Mouse (Mus musculus): ENCODE measurements around the gene Msh5. TPM values are rescaled to one million over a fixed set of nuclear protein-coding genes. Genes with fewer than 3 reads are reported as not detected.

The Msh5 gene
- 1.1 TPM for polyA plus RNA-seq (2014; fragmentation: Illumina TruSeq; extraction: RNeasy Lipid Tissue Mini Kit (QIAGEN cat#74804); ENCODE audit: low read depth, low replicate concordance)

DNA sequence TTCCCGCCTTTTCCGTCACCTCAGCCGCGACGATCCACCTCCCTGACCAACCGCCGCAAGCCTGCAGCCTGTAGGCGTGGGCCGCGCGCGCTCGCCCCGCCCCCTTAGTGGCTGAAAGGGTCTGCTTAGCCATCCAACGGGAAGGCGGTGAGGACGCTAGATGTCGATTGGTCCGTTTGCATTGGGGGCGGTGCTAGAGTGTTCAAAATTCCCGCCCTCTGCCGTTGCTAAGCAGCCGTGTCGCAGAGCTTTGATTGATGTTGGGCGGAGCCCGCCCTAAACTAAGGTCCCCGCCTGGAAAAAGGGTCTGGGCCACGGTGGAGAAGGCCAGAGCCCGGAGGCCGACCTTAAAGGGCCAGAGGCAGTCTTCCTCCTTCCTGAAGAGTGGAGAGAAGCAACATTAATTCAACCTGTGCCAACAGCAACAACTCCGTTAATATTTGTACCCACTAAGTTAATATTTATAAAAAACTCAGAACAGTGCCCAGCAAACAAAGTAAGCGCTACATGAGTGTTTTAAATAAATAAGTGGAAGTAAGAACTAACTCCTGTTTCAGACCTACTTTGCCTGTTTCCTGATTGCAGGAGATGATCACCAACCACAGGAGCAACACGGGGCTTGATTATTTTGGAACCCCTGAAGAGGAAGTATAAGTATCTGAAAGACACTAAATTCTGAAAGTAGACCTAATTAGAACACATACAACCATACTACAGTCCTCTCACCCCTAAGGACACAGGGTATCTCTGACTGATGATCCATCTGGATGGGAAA, at the start of gene Msh5:
Gene Msh5 (minus strand): TSS at position 65 of the 775 bp plus-strand sequence.

DNA sequence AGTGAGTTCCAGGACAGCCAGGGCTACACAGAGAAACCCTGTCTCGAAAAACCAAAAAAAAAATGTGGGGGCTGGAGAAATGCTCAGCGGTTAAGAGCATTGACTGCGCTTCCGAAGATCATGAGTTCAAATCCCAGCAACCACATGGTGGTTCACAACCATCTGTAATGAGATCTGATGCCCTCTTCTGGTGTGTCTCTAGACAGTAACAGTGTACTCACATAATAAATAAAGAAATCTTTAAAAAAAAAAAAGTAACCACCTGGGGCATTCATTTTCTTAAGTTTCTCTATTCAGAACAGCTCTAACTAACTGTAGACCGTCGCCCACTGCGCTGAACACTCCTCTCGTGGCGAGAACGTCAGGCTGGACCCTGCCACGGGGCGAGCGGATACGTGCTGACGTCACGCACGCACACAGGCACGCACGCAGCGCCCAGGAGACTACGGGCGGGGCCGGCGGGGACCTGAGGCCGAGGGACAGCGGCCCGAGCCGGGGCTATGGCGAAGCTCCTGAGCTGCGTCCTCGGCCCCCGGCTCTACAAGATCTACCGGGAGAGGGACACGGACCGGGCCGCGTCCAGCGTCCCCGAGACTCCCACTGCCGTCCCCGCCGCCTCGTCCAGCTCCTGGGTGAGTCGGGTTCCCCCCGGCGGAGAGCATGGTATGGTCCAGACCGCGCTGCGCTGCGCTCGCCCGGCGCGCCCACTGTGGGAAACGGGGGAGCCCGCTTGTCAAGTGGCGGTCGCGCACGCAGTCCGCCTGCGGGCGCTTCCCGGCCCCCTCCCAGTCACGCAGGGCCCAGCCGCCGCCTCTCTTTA, 42.5 kb upstream of the Msh5 start, which contains the start of gene Abhd16a:
Gene Abhd16a (plus strand): TSS at position 439 of the 820 bp plus-strand sequence.

DNA sequence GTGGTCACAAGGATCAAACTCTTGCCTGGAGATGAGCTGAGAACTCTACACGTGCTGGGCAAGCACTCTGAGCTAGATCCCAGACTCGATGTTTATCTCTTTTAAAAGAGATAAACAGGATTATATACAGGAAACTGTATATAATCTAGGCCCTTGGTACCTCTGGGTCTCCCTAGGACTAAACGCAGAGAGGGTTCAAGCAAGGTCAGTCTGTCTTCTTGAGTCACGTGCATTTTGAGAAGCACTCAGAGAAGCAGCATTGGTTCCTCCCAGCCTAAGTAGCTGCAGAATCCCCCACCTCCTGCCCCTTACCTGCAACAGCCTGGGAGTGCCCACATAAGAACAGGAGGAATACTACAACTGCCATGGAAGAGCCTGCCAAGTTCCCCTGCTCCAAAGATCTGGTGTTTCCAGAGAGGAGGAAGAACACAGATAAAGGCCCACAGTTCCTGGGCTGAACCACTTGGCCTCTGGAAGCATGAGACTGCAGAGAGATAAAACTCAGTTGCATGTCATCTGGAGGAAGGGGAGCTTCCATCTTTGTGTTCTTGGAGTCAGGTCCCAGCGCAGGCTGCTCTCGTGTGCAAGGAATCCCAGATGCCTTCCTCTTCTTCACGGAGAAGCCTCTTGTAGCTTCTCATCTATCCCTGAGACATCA, 38.8 kb upstream of the Msh5 start, which contains the start of gene Ly6g6f:
Gene Ly6g6f (minus strand): TSS at position 403 of the 658 bp plus-strand sequence.

DNA sequence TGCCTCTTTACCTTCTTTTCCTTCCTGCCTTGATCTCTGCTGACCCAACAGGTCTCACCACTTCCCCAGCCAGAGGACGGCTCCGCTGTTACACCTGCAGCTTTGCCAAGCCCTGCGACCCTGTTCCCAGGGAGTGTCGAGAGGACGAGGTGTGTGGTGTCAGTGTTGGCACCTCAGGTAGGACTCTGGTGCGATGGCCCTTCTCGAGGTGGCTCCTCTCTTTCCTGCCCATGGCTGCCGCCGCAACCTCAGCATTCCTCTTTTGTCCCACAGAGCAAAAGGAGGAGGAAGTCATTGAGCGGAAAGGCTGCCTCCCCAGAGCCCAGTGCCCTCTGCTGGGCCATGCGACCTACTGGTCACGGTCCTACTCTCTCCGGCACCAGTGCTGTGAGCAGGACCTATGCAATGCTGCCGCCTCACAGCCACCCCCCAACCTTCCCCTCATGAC, 31.3 kb upstream of the Msh5 start, which contains the start of gene Ly6g6d:
Gene Ly6g6d (minus strand): TSS at position 280 of the 448 bp plus-strand sequence.

DNA sequence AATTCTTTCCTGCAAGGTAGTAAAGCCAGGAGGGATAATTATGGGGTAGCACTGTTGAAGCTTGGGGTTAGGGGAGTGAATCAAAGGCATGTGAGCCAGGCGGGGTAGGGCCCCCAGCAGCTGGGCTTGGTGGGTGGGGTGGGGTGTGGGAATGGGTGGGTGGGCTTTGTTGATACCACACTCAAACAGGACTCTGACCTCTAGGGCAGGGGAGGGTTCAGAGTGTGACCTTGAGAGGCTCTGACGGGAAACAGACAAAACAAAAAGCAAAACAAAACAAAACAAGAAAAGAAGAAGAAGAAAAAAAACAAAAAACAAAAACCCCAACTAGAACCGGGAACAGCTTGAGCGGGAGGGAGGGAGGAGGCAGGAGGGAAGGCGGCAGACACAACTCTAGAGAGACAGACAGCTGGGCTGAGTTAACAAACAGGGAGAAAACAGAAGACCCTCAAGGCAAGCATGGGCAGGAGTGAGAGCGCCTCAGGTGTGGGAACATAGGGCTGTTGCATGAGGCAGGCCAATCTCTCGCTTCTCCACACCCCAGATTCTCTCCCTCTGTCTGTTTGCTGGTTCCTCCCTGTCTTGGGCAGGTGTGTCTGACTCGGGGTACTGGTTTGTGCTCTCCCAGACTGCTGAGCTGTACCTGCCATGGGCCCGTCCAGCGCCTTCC, 30.1 kb upstream of the Msh5 start, which contains the start of gene Ly6g6e:
Gene Ly6g6e (plus strand): TSS at position 396 of the 670 bp plus-strand sequence.

DNA sequence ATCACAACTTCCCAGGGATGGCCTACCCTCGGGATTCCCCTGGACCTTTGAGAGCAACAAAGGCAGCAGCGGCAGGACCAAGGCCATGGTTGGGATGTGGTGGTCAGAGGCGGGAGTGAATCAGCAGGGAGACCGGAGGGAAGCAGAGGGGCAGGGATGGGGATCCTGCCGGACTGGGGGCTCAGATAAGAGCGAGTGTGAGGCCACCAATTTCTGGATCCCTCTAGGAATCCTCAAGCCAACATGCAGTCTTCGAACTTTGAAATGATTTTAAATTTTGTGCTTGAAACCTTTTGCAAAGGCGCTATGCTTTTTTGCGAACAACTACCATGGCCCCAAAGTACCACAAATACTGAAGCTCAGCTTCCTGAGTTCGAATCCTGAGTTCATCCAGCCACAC, 19.5 kb upstream of the Msh5 start, which contains the start of gene Mpig6b:
Gene Mpig6b (minus strand): TSS at position 101 of the 400 bp plus-strand sequence.

DNA sequence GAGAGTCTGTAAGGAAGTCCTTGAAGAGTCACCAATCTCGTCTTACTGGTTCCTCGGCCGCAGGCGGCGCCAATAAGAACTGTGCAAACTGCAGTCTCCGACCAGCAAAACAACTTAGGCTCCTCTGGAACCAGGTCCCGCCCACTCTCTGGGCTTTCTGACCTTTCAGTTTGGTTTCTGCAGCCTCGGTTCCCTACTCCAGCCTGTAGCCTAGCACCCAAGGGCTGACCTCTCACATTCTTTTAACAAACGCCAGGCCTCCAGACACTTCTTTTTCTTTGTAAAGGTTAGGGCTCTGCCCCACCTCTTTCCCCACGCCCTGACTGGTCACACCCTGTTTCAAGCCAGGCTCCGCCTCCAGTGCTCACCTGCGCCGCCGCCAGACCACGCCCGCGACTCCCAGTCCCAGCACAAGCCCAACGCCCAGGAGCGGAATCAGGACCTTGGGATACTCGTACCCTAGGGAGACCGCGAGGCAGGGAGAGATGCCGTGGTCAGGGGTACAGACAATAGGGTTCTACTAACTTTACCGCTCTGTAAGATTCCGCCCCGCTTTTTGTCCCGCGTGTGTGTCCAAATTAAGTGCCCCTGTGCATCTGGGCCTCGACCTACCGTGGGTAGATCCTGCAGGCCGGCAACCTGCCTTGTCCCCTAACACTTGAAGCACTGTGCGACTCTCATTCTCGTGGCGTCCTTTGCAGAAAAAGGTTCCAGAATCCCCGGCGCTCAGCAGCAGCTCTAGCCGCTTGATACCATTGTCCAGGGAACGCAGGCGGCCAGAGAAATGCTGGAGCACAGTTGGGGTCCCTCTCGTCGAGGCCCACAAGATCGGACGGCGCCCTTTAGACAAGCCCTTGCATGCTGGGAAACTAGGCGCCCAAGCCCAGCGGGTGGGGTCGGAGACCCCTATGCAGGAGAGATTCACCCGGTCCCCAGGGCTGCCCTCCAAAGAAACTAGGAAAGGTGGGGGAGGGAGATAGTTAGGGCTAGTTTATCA, 18.7 kb upstream of the Msh5 start, which contains the start of gene Ly6g6c:
Gene Ly6g6c (plus strand): TSS at position 438 of the 997 bp plus-strand sequence.

DNA sequence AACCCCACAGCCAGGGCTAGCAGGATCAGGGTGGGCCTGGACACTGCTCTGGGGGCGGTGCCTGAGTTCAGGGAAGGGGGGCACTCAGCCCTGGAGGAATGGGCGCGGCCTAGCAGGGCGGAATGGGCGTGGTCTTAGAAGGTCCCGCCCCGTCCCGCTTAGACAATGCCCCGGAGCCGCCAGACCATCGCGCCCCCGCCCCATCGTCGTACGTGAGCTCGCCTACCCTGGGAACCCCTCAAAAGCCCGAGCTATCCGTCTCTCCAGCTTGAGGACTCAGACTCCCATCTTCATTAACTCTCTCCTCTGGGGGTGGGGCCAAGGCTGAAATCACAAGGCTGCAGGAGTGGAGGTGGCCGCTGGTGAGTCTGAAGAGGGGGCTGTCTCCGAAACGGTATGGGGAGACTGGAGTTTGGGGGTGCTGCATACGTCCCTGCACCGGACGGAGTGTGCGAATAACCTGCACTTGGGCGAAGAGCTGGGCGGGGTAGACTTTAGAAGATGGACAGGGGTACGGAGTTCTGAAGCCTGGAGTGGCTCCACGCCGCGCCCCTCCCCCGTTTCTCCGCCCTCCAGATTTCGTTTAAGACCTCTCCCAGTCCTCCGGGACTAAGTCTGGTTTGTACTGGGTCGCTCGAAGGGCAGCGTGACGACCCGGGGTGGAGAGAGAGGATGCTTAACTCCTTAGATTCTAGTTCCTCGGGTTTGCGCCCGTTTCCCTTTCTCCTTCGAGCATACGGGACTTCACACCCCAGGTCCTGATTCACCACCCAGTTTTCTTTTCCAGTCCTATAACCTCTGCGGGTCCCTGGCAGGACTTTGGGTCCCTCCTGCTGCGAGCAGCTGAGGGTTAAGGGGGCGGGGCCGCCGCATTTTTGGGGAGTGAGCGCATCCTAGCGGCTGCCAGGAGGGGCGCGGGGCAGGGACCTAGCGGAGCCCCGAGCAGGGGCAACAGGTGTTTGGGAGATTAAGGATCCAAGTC, 12.7 kb upstream of the Msh5 start, which contains the start of gene Ddah2:
Gene Ddah2 (plus strand): TSS at position 125 of the 982 bp plus-strand sequence.

DNA sequence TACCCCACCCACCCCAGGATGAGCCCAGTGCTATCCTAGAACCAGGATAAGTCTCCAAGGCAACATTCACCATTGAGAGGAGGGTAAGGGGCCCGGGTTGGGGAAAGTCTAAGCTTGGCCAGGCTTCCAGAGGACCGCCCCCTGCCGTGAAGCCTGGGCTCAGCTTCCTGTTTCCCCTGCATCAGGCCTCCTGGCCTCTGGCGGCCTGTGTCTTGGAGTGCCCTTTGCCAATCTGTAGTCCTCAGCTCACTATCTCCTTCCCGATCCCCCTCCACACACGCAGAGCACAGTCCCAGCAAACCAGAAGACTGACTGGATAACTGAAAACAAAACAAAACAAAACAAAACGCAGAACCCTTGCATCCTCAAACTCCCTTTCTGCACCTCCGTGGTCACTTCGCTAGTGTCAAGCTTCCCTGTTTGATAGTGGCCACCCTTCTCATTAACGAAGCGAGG, 3.0 kb upstream of the Msh5 start, which contains the start of gene Clic1:
Gene Clic1 (plus strand): TSS at position 406 of the 456 bp plus-strand sequence.

DNA sequence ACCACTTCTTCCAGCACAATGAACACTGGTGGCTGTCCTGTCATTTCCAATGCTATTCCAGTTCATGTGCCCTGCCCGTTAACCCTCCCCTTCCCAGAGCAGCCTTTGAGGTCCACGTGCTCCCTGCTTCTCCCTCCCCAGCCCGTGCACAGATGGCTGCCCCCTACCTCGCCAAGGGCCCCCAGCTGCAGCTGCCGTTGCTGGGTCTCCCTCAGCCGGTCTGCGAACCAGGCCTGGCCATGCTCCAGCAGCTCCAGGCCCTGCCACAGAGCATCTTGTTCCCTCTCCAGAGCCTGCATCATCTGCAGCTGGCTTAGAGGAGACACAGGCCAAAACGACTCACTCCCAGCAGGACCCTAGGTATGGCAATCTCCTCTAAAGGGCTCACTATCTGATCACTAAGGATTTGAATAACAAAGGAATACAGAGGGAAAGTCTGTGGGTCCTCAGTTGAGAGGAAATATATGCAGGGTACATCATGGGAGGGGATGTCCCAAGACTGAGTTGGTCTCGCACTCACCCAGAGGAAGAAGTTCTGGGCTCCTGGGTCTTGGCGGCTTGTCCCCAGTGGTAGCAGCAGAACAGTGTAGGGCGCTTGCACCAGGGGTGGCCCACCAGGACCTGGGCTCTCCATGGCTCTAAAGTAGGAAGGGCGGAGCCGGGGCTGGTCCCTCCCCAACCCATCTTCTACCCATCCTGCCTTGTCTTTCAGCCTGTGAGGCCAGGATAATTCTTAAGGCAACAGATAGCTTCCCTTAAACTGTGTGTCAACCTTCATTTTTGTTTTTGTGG, 19.1 kb downstream of the Msh5 start, which contains the start of gene Sapcd1:
Gene Sapcd1 (minus strand): TSS at position 740 of the 792 bp plus-strand sequence.

DNA sequence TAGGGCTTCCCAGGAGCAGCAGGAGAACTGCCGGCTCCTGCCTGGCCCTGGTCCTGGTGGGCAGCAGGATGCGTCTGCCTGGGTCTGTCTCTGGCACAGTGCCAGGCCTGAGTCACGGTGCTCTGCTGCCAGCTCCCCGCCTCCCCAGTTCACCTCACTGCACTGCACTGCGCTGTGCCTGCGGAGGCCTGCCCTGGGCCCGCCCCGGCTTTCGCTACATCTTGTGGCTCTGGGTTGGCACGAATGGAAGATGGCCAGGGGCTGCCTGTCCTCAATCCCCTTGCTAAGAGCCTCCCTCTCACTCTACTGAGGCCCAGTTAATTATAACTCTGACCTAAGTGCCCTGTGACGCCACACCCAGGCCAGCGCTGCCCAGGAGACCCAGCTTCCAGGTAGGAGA, 30.2 kb downstream of the Msh5 start, which contains the start of gene Vwa7:
Gene Vwa7 (plus strand): TSS at position 204 of the 400 bp plus-strand sequence.

DNA sequence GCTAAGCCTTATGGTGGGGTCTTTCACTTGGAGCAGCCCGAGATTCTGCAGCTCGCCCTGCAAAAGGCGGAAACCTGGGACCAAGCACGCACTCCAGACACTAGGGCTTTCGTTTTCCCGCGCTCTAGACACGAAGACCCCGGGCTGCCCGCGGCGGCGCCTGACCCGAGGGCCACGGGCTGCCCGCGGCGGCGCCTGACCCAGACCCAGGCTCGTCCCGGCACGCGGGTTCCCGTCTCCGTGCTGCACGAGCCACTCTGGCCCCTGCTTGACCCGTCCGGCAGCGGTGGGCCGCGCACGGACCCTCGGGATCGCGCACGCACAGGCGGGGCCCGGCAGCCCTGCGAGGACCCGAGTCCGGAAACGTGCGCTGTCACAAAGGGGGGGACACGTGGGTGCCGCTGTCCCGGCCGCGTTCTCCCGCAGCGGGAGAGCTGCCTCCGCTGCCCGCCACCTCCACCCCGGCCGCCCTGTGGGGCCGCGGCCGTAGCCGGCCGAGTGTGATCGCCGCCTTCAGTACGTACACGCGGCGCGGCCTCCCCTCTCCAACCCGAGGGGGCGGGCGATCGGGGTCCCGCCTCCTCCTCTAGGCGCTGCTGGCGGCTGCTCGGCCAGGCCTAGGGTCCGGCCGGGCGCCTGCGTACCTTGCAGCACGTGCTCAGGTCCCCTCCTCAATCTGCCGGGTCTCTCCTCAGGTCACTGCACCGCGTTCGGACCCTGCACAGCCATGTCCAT, 45.7 kb downstream of the Msh5 start, which contains the start of gene Vars:
Gene Vars (plus strand): TSS at position 271 of the 735 bp plus-strand sequence.

DNA sequence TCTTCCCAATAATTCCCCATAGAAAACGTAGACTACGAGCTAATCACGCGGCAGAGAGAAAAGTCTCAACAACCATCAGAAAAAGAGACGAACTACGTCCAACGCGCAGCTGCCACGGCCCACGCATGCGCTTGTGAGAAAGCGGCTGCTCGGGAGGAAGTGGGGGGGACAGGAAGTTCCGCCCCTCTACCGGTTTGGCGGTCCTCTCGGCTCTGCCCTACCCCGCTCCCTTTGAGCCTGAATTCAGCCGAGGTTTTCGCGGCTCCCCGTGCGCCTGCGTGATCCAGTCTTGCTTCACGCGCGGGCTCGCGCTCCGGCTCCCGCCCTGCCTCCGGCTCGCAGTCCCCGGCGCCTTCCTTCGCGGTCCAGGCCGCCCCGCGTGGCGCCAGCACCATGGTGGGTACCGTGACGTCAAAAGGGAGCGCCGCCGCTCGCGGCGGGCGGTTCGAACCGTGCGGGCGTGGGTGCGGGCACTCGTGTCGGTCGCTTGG, 64.8 kb downstream of the Msh5 start, which contains the start of gene Lsm2:
Gene Lsm2 (plus strand): TSS at position 173 of the 491 bp plus-strand sequence.

All from liver, adult 10 weeks (tissue).